Mouse (Mus musculus): Measurements from ENCODE around the gene Ablim2.

DNA sequence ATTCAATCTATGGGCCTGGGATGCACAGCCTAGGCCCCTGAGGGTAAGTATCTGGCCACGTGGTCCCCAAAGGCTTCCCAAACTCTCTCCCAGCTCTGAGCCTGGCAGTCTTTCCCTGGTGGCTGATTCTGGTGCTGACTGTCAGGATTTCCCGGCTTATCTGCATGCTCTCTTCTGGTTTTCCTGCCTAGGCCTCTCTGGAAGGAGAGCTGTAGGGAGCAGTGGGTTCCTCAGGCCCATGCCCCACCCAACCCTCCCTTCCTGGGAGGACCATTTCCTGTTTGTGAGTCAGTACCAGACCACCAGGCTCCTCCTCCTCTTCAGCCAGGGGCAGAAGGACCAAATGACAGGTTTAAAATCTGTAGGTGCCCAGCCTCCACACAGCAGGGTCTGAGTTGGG is 35.0 kb upstream of the Ablim2 start:
- TF ChIP-seq POLR2A (IDR thresholded peaks at IDR 0.05; ENCODE audit: insufficient read depth, low read depth, low read length) (no peak), CTCF (IDR thresholded peaks at IDR 0.05; ENCODE audit: insufficient read depth, low read depth, low read length) (no peak)
